Mouse (Mus musculus): ENCODE measurements around the gene F8.

GRCm38 (mm10) chrX:75382195-75382771 lies at the start of gene F8, which contains the start of gene Fundc2:
- no peak for TF ChIP-seq GATA1 (IDR thresholded peaks at IDR 0.05; ENCODE audit: low read length)
- no peak for TF ChIP-seq TAL1 (IDR thresholded peaks at IDR 0.05; ENCODE audit: low read length)

Measured in erythroblast, embryonic 14.5 days (primary cell).